Mouse (Mus musculus) embryonic facial prominence, embryonic 13.5 days (tissue): Measurements from ENCODE around the gene Tll2. TPM values are rescaled to one million over a fixed set of nuclear protein-coding genes. Genes with fewer than 3 reads are reported as not detected.

Experiments used
- ATAC-seq: fragments of 200-750 bp; cut with Nextera tagmentation; 2 replicates; pipeline ENCODE4 v1.8.0; 2017; ENCODE audit warnings: low read depth; ENCODE audit not compliant: insufficient number of reproducible peaks, insufficient read depth, low FRiP score, low TSS enrichment
- H3K27ac ChIP-seq: fragments of 300-500 bp; sonication (generic); 2 replicates; pipeline ENCODE4 v1.5.1; 2015; ENCODE audit warnings: moderate library complexity, mild to moderate bottlenecking, inconsistent platforms
- H3K27me3 ChIP-seq: fragments of 300-500 bp; sonication (generic); 2 replicates; pipeline ENCODE4 v1.6.1; 2015; ENCODE audit warnings: mild to moderate bottlenecking, inconsistent platforms
- H3K36me3 ChIP-seq: fragments of 300-500 bp; sonication (generic); 2 replicates; pipeline ENCODE4 v1.6.1; 2015; ENCODE audit warnings: mild to moderate bottlenecking, inconsistent platforms
- H3K4me1 ChIP-seq: fragments of 300-500 bp; sonication (generic); 2 replicates; pipeline ENCODE4 v1.6.1; 2015; ENCODE audit warnings: inconsistent platforms
- H3K4me2 ChIP-seq: fragments of 300-500 bp; sonication (generic); 2 replicates; pipeline ENCODE4 v1.6.1; 2015; ENCODE audit warnings: moderate library complexity, mild to moderate bottlenecking, inconsistent platforms
- H3K4me3 ChIP-seq: fragments of 300-500 bp; sonication (generic); 2 replicates; pipeline ENCODE4 v1.5.1; 2015; ENCODE audit warnings: mild to moderate bottlenecking, inconsistent platforms
- H3K9ac ChIP-seq: fragments of 300-500 bp; sonication (generic); 2 replicates; pipeline ENCODE4 v1.6.1; 2015; ENCODE audit warnings: mild to moderate bottlenecking, inconsistent platforms
- H3K9me3 ChIP-seq: fragments of 300-500 bp; sonication (generic); 2 replicates; pipeline ENCODE4 v1.6.1; 2016; ENCODE audit warnings: inconsistent platforms
- WGBS: fragments of 180-500 bp; shearing (Covaris S2); methylation state at CpG from one replicate; pipeline ENCODE4 v1.1.7; 2015; ENCODE audit warnings: mixed read lengths; 5-methylcytosine and 5-hydroxymethylcytosine counted together
- polyA plus RNA-seq: library from polyadenylated mRNA; unstranded; fragments of >200 nt; fragmentation: Nextera tagmentation; extraction: Ambion mirVana; gene quantifications from 2 replicates; pipeline ENCODE4 v1.2.1, GENCODE M21; 2015

Tll2 gene
- polyA plus RNA-seq, 1 experiment from 2014 or later, result 0.28 TPM

DNA sequence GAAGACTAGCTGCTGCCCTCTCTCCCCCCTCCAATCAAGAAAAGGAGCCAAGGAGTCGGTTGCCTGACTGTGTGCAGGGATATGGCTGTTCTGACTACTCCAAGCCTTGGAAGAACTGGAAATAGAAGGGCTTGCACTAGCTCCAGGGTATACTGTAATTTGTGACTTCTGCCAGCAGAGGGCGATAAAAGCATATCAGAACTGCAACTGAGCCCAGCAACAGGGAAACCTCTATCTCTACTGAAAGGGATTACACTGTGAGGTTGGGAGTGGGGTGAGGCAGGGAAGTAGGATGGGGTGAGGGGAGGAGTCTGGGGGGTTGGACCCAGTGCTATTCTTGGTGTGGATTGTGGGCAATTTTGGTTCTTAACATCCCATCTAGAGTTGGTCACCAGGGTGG lies 119.9 kb downstream of the Tll2 start:
- no peak for ATAC-seq

DNA sequence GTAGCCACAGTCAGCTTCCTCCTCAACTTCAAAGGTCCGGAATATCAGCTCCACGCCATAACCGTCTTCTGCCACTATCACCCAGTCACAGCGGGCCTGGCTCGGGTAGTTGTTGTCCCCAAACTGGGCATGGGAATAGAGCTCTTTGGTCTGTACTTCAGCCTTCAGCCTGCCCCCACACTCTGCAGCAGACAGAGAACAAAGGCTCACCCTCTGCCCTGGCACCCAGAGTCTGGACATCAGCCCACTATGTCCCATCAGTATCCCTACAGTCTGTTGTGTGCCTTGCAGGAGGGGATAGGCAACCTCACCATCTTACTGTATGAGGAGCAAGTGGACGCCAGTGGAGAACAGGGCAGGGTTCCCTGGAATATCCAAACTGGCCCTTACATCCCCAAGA lies 120.3 kb downstream of the Tll2 start:
- H3K4me3 ChIP-seq, result no peak overlapping the region
- no peak for ATAC-seq

More for the DNA sequence above, 119.9 kb downstream of the Tll2 start:
- H3K9me3 ChIP-seq, result no peaks in the 10 kb centered on the region
- no peak overlapping the region for H3K27ac ChIP-seq
- H3K27me3 ChIP-seq, result peaks cover 24% of the 10 kb centered on the region
- H3K9ac ChIP-seq, result no peak overlapping the region
- no peak overlapping the region for H3K4me2 ChIP-seq
- WGBS, result 8% methylated on average over 2 of the region's 2 CpGs
- no peaks in the 10 kb centered on the region for H3K4me1 ChIP-seq
- no peak overlapping the region for H3K4me3 ChIP-seq
- H3K36me3 ChIP-seq, result no peaks in the 10 kb centered on the region

DNA sequence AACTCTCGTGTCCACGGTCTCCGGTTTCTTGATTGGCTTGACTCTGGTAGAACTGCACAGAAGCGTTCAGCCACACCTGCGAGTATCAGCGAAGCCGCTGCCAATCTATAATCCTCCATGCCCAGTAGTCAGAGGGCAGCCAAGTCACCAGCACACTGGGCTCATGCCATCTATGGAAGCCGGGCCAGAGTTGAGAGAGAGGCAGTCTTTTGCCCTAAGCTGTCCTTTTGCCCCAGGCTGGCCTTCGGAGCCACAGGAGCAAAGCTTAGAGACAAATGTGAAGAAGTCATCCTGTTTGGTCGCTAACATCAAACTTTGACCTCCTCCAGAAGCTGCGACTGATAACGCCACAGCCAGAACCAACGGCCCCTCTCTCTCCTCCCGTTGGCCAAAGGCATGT lies 123.0 kb downstream of the Tll2 start:
- 87% methylated on average over 14 of the region's 14 CpGs for WGBS
- ATAC-seq, result no peak
- no peaks in the 10 kb centered on the region for H3K4me1 ChIP-seq
- no peaks in the 10 kb centered on the region for H3K36me3 ChIP-seq
- H3K27ac ChIP-seq, result no peak overlapping the region
- H3K4me2 ChIP-seq, result no peak overlapping the region
- no peak overlapping the region for H3K9ac ChIP-seq
- H3K4me3 ChIP-seq, result no peak overlapping the region
- H3K9me3 ChIP-seq, result no peaks in the 10 kb centered on the region
- H3K27me3 ChIP-seq, result peaks cover 14% of the 10 kb centered on the region

More for the DNA sequence above, 120.3 kb downstream of the Tll2 start:
- WGBS, result 87% methylated on average over 6 of the region's 6 CpGs
- H3K27me3 ChIP-seq, result peaks cover 24% of the 10 kb centered on the region
- H3K9me3 ChIP-seq, result no peaks in the 10 kb centered on the region
- no peaks in the 10 kb centered on the region for H3K36me3 ChIP-seq
- no peak overlapping the region for H3K9ac ChIP-seq
- H3K27ac ChIP-seq, result no peak overlapping the region
- no peak overlapping the region for H3K4me2 ChIP-seq
- H3K4me1 ChIP-seq, result no peaks in the 10 kb centered on the region

DNA sequence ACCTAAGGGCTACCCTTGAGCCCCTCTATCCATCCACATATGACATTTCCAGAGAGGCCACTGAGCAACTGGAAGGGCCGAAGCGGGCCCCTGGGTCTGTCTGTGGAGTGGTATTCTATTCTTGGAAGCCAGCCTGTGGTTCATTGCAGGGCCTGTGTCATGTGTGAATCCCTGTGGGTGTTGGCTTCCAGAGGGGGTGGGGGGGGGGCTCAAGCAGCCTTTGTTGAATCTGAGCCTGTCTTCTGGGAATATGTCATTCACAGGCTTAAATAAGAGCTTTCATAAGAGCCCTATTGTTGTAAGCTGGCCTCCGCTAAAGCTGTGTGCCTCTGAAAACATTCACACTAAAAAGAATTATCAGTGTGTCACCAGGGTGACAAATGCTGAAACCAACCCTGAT lies 125.0 kb downstream of the Tll2 start:
- no peaks in the 10 kb centered on the region for H3K4me1 ChIP-seq
- H3K9ac ChIP-seq, result no peak overlapping the region
- no peak overlapping the region for H3K27ac ChIP-seq
- H3K4me2 ChIP-seq, result no peak overlapping the region
- WGBS, result 52% methylated on average over 3 of the region's 3 CpGs
- no peaks in the 10 kb centered on the region for H3K9me3 ChIP-seq
- no peak overlapping the region for H3K4me3 ChIP-seq
- no peaks in the 10 kb centered on the region for H3K36me3 ChIP-seq
- ATAC-seq, result no peak
- H3K27me3 ChIP-seq, result no peaks in the 10 kb centered on the region; the same call in 1 of the 2 replicates

DNA sequence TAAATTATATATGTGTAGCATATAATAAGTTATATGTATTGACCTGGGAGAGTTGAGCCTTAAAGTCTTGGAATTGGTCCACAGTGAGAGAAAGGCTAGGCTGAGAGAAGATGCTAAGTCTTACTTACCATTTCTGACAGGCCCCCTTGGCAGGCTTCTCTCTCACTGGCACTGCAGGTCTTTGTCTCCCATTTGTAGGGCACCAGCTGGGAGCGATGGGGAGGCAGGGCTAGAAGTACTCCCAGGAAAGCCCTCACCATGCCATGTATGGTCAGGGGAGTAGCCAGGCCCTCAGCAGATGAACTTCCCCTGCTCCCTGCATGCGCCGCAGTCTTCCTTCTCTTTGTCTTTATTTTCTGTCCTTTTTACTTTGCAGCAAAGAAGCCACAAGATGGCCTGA lies 129.7 kb downstream of the Tll2 start, which contains the start of gene Opalin:
TSS of gene Opalin (minus strand) at position 208 of the 400 bp plus-strand sequence.
- WGBS, result 81% methylated on average over 3 of the region's 3 CpGs
- H3K27me3 ChIP-seq, result 0 out of 2 replicates have a peak, but pooled peaks cover 3% of the 10 kb centered on the region
- ATAC-seq, result no peak
- H3K27ac ChIP-seq, result no peak within 1 kb of the TSS
- no peaks in the 10 kb centered on the region for H3K36me3 ChIP-seq
- no peak within 1 kb of the TSS for H3K9ac ChIP-seq
- no peaks in the 10 kb centered on the region for H3K9me3 ChIP-seq
- no peak within 1 kb of the TSS for H3K4me3 ChIP-seq
- H3K4me1 ChIP-seq, result no peaks in the 10 kb centered on the region
- H3K4me2 ChIP-seq, result no peak within 1 kb of the TSS

DNA sequence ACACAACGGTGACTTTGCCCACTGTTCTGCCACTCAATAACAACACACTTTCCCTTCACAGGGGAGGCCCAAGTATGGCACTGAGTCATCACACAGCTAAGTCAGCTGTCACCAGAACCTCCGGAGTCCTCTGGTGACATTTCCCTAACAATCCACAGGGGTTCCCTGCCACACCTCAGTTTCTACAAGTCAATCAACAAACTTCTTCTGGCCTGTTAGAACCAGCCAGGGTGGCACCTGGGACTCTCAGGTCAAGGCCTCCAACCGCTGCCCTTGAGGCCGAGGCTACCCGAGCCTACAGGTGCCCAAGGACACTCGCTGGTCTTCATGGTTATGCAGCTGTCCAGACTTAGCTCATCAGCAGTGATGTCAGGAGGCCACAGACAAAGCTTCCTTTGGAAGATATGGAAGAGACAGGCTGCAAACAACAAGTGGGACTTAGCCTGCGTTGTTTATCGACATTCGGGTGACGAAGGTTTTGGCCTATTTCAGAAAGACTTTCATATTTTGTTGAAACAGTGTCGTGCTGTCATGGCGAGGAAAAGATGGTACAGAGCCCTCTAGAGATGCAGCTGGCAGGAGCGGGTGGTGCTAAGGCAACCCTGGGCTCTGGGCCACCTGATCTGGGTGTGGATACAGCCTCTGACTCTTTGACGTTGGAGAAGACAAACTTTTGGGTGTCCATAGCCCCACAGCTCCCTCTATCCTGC lies 132.7 kb downstream of the Tll2 start:
- ATAC-seq, result no peak
- H3K27ac ChIP-seq, result no peak overlapping the region
- H3K4me1 ChIP-seq, result no peaks in the 10 kb centered on the region
- WGBS, result 90% methylated on average over 14 of the region's 14 CpGs
- no peak overlapping the region for H3K4me2 ChIP-seq
- H3K27me3 ChIP-seq, result 0 out of 2 replicates have a peak, but pooled peaks cover 3% of the 10 kb centered on the region
- no peak overlapping the region for H3K4me3 ChIP-seq
- H3K9ac ChIP-seq, result no peak overlapping the region
- H3K36me3 ChIP-seq, result no peaks in the 10 kb centered on the region
- H3K9me3 ChIP-seq, result no peaks in the 10 kb centered on the region

DNA sequence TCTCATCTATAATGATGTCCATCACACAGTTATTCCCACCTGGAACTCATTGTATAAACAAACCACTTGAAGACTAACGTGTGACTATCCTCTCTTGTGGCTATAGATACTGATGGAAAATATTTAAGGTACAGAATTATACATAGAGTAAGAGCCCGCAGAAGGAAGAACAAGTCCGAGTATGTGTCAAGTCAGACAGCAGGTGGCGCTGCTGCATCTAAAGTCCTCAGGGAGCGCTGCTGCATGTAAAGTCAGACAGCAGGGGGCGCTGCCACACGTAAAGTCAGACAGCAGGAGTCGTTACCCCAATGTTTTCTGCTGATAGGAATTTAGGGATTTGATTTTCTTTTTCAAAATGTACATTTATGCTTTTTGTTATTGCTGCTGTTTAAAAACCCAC lies 135.1 kb downstream of the Tll2 start:
- H3K4me3 ChIP-seq, result no peak overlapping the region
- H3K27me3 ChIP-seq, result 0 out of 2 replicates have a peak, but pooled peaks cover 3% of the 10 kb centered on the region
- H3K4me2 ChIP-seq, result no peak overlapping the region
- H3K4me1 ChIP-seq, result no peaks in the 10 kb centered on the region
- WGBS, result 5% methylated on average over 8 of the region's 8 CpGs
- H3K9ac ChIP-seq, result no peak overlapping the region
- no peak overlapping the region for H3K27ac ChIP-seq
- ATAC-seq, result no peak
- H3K36me3 ChIP-seq, result no peaks in the 10 kb centered on the region
- no peaks in the 10 kb centered on the region for H3K9me3 ChIP-seq

DNA sequence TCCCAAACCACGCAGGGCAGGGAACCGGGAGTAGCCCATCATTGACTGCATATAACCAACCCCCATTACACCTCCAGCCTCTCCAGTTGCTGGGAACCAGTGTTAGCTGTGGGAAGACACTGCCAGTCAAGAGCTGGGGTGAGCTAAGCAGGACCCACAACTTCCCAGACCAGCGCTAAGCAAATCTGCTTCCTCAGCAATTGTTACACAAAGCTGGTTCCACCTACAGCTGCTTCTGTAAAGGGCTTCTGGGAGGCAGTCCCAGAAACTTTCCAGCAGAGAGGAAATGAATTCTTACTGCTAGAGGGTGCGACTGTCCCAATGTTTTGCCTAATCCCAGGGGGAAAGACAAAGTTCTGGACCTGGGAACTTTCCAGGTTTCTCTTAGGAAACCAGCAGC lies 151.9 kb downstream of the Tll2 start:
- Histone ChIP-seq H3K27me3 (no peaks in the 10 kb centered on the region), H3K27ac (no peak overlapping the region), H3K4me2 (no peak overlapping the region), H3K4me3 (no peak overlapping the region), H3K9me3 (no peaks in the 10 kb centered on the region), H3K36me3 (no peaks in the 10 kb centered on the region), H3K9ac (no peak overlapping the region), H3K4me1 (no peaks in the 10 kb centered on the region)
- WGBS, result 62% methylated on average over 4 of the region's 4 CpGs
- no peak for ATAC-seq

DNA sequence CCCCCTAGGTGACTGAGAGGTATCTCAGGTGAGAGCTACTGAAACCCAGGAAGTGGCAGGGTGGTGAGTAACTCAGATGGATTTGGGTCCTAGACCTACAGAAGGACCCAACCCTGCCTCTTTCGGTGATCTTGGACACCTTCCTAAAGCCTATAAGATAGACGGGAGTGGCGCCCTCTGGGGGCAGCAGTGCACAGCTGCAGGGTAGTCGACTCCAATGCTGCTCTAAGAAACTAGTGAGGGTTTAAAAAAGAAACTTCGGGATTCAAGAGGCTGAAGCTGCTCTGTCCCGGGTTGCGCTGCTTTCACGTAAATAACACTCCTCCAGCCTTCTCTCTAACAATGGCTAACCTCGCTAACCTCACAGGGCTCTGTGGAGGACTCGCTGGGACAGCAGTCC lies 153.1 kb downstream of the Tll2 start:
- no peaks in the 10 kb centered on the region for H3K27me3 ChIP-seq
- no peak overlapping the region for H3K4me2 ChIP-seq
- no peak overlapping the region for H3K27ac ChIP-seq
- no peak overlapping the region for H3K9ac ChIP-seq
- no peaks in the 10 kb centered on the region for H3K4me1 ChIP-seq
- 37% methylated on average over 10 of the region's 10 CpGs for WGBS
- no peak for ATAC-seq
- no peaks in the 10 kb centered on the region for H3K9me3 ChIP-seq
- H3K4me3 ChIP-seq, result no peak overlapping the region
- no peaks in the 10 kb centered on the region for H3K36me3 ChIP-seq

DNA sequence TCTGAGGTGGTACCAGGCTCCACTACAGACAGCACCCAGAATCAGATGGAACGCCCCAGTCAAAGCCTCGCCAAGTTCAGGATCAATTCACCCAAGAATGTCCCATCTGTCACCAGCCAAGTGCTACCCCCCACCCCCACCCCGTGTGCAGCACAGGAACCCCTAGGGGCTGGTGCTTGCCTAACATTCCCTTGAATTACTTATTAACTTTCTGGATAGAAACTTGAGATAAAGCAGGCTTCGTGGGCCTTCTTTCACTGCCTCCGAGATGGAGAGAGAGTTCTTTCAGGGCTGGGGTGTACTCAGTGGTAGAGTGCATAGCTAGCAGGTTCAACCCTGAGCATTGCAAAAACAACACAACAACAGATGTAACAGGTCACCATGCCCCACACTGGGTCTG lies 154.4 kb downstream of the Tll2 start:
- H3K4me2 ChIP-seq, result no peak overlapping the region
- H3K27ac ChIP-seq, result no peak overlapping the region
- H3K4me1 ChIP-seq, result no peaks in the 10 kb centered on the region
- H3K9ac ChIP-seq, result no peak overlapping the region
- 64% methylated on average over 5 of the region's 5 CpGs for WGBS
- no peaks in the 10 kb centered on the region for H3K27me3 ChIP-seq
- H3K36me3 ChIP-seq, result no peaks in the 10 kb centered on the region
- no peaks in the 10 kb centered on the region for H3K9me3 ChIP-seq
- no peak overlapping the region for H3K4me3 ChIP-seq
- ATAC-seq, result no peak

DNA sequence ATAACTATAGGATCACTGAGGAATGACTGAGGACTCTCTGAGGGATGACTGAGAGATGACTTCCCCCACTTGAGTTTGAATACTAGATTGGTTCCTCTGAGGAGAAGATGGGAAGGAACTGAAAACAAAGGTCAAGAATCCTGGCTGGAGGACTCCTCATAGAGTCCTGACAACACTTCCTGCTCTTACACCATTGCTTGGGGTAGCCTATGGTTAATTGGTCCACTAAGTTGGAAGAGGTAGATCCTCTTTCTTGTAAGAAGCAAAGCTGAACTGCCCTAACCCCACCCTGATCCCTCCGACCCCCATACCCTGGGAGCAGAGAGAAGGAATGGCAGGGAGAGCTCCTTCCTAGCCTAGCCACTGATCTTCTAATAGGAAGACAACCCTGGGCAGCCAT lies 154.9 kb downstream of the Tll2 start:
- Histone ChIP-seq H3K4me3 (no peak overlapping the region), H3K27ac (no peak overlapping the region), H3K36me3 (no peaks in the 10 kb centered on the region), H3K9ac (no peak overlapping the region), H3K4me2 (no peak overlapping the region), H3K27me3 (no peaks in the 10 kb centered on the region), H3K9me3 (no peaks in the 10 kb centered on the region), H3K4me1 (no peaks in the 10 kb centered on the region)
- ATAC-seq, result no peak
- 83% methylated on average over 1 of the region's 1 CpGs for WGBS

DNA sequence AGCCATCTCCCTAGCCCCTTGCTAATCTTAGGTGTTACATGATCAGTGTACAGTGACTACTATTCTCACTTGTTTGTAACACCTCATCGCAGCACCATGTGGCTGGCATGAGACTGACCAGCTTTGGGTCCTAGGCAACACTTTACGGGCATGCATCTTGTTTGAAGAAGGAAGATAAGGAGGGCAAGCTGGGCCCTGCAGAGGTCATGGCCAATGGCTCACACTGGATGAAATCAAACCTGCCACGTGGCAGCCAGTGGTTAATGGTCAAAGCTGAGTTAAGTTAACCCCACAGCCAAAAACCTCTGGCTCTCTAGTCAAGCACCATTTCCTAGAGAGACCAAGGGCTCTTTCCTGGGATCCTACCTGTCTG lies 158.5 kb downstream of the Tll2 start:
- WGBS, result 92% methylated on average over 3 of the region's 3 CpGs
- no peak overlapping the region for H3K4me2 ChIP-seq
- no peak overlapping the region for H3K27ac ChIP-seq
- H3K27me3 ChIP-seq, result no peaks in the 10 kb centered on the region
- no peaks in the 10 kb centered on the region for H3K36me3 ChIP-seq
- H3K9ac ChIP-seq, result no peak overlapping the region
- H3K4me3 ChIP-seq, result no peak overlapping the region
- ATAC-seq, result no peak
- no peaks in the 10 kb centered on the region for H3K9me3 ChIP-seq
- H3K4me1 ChIP-seq, result no peaks in the 10 kb centered on the region
